In genomic region chr1:131252516-131253250, GRCm38 (mm10) we compare ENCODE assay signal across 7 mouse cellular contexts. TPM values are rescaled to one million over a fixed set of nuclear protein-coding genes. Genes with fewer than 3 reads are reported as not detected.
A peak's percentile ranks its signal among the peaks of the same experiment; 100 is the strongest.
DNase-seq lines count a peak whose midpoint lies in the region; ATAC-seq and TF ChIP-seq lines count a peak whose summit lies in the region.
"Not testable (repeated sequence)": the region's sequence is repeated elsewhere in the genome, so short reads cannot be mapped to it uniquely, and the experiment has no call there.
"Had no signal": no experiment of that assay in that cellular context is flagged by ENCODE, and none has a peak within 500 bp of the region (broad histone marks: within the 10 kb centered on the region; RNA-seq: fewer than 3 reads in every experiment).

No protein-coding gene starts in this region.

- peak overlapping the region; percentile 88 for H3K27ac ChIP-seq in bone marrow macrophage, adult 2 months (ENCODE audit: insufficient read depth, low read depth, low read length)
- H3K27ac ChIP-seq in lung, embryonic 16.5 days (ENCODE audit: low read length), result peak overlapping the region; percentile 36
- peak overlapping the region; percentile 82 for H3K27ac ChIP-seq in macrophage

- H3K4me3 ChIP-seq in bone marrow macrophage, adult 2 months (ENCODE audit: insufficient read depth, low read length), result peak overlapping the region; percentile 18
- H3K4me3 ChIP-seq in lung, embryonic 16.5 days (ENCODE audit: low read length); macrophage (ENCODE audit: inconsistent target): not testable (repeated sequence)

- ATAC-seq in lung, embryonic 16.5 days (ENCODE audit: low read depth), result peak; percentile 52
- peak; percentile 52 for ATAC-seq in monocyte, adult 5-6 weeks (replicated peaks; ENCODE audit: insufficient number of reproducible peaks, low FRiP score, low TSS enrichment, poor library complexity, severe bottlenecking)

- not testable (repeated sequence) for H3K4me2 ChIP-seq in lung, embryonic 16.5 days (ENCODE audit: low read depth, low read length)

- 42% methylated on average over 7 of the region's 7 CpGs for WGBS in lung, embryonic 16.5 days
- 36% methylated on average over 7 of the region's 7 CpGs for WGBS in macrophage (ENCODE audit: missing documents)

- peaks cover 39% of the 10 kb centered on the region for H3K4me1 ChIP-seq in bone marrow macrophage, adult 2 months (ENCODE audit: control insufficient read depth, insufficient read depth, low read length)
- H3K4me1 ChIP-seq in lung, embryonic 16.5 days (replicated peaks; ENCODE audit: control insufficient read depth, insufficient read depth, low read length), result not testable (repeated sequence)

- H3K9me3 ChIP-seq in lung, embryonic 16.5 days (ENCODE audit: control insufficient read depth, low read length), result not testable (repeated sequence)

- not testable (repeated sequence) for H3K36me3 ChIP-seq in lung, embryonic 16.5 days (ENCODE audit: control insufficient read depth, insufficient read depth, low read length)
- H3K36me3 ChIP-seq in macrophage (ENCODE audit: inconsistent target), result peaks cover 35% of the 10 kb centered on the region

- TF ChIP-seq CTCF in bone marrow macrophage, adult 2 months (IDR thresholded peaks at IDR 0.05; ENCODE audit: low read depth, low read length), result not testable (repeated sequence)

- not testable (repeated sequence) for H3K79me2 ChIP-seq in macrophage (ENCODE audit: inconsistent target)

- DNase-seq in heart, adult 11 months, result peak; percentile 93
- DNase-seq in urinary bladder, postnatal 14 days (ENCODE audit: low spot score), result peak; percentile 60

- TF ChIP-seq POLR2A in bone marrow macrophage, adult 2 months (IDR thresholded peaks at IDR 0.05; ENCODE audit: borderline replicate concordance, low read depth, low read length), result not testable (repeated sequence)

- not testable (repeated sequence) for H3K9ac ChIP-seq in lung, embryonic 16.5 days (ENCODE audit: low read length)

- H3K27me3 ChIP-seq in lung, embryonic 16.5 days (ENCODE audit: control insufficient read depth, insufficient read depth, low read depth, low read length), result not testable (repeated sequence)

RNA-seq across cellular contexts. Expression of gene Rassf5, which starts 7.6 kb away (rescaled TPM):
- polyA plus RNA-seq in bone marrow macrophage, adult 2 months (2012; ENCODE audit: insufficient read depth, insufficient read length, missing spikeins), result 49.4 and 49.6 TPM in 2 replicates
- 6.1 and 8.2 TPM in 2 replicates for polyA plus RNA-seq in lung, embryonic 16.5 days (2015; fragmentation: Nextera tagmentation; extraction: Ambion mirVana)
- 10 to 100 TPM in 25 of 26 experiments, 1 to 10 TPM in 1; 8.9 to 37.5 (median 19.6) TPM for total RNA-seq in macrophage (2018; cell fraction: chromatin; rRNA removed)
- total RNA-seq in macrophage (2018; cell fraction: cytosol; rRNA removed), result 10 to 100 TPM; 20.0 to 56.2 (median 35.3) TPM
- total RNA-seq in macrophage (2018; cell fraction: nucleus; rRNA removed), result 10 to 100 TPM; 14.7 to 47.2 (median 30.6) TPM
- polyA plus RNA-seq in macrophage (2018), result 28.9 to 47.9 TPM (median 35.4 TPM) in 3 replicates
- total RNA-seq in monocyte, adult 5-6 weeks (2017), result 231 to 259 TPM (median 238 TPM) in 3 replicates
- polyA plus RNA-seq: erythroblast, embryonic 14.5 days had no signal

RNA-seq across cellular contexts. Expression of gene Ikbke, which starts 26.7 kb away (rescaled TPM):
- 194 and 227 TPM in 2 replicates for polyA plus RNA-seq in bone marrow macrophage, adult 2 months (2012; ENCODE audit: insufficient read depth, insufficient read length, missing spikeins)
- 4.7 and 5.1 TPM in 2 replicates for polyA plus RNA-seq in lung, embryonic 16.5 days (2015; fragmentation: Nextera tagmentation; extraction: Ambion mirVana)
- total RNA-seq in macrophage (2018; cell fraction: chromatin; rRNA removed), result 1,000 to 10,000 TPM; 1,136 to 6,556 (median 3,620) TPM
- 100 to 1,000 TPM in 17 of 26 experiments, 10 to 100 TPM in 9; 69.2 to 344 (median 158) TPM for total RNA-seq in macrophage (2018; cell fraction: cytosol; rRNA removed)
- 1,000 to 10,000 TPM in 20 of 26 experiments, 100 to 1,000 TPM in 6; 493 to 2,755 (median 1,436) TPM for total RNA-seq in macrophage (2018; cell fraction: nucleus; rRNA removed)
- polyA plus RNA-seq in macrophage (2018), result 63.3 to 156 TPM (median 108 TPM) in 3 replicates
- 8.7 to 31.8 TPM (median 21.0 TPM) in 3 replicates for total RNA-seq in monocyte, adult 5-6 weeks (2017)
- polyA plus RNA-seq: erythroblast, embryonic 14.5 days had no signal

Comparison
In these comparisons a context has a peak if more than half of its experiments do, and no peak if none do; other contexts are left out.
1. H3K27ac ChIP-seq: peak in every context shown above with its lines; median percentile 88 in bone marrow macrophage, adult 2 months; 82 in macrophage; 36 in lung, embryonic 16.5 days.
2. RNA of gene Ikbke, which starts 26.7 kb away (polyA plus RNA-seq): 194 to 227 TPM in bone marrow macrophage, adult 2 months and 63.3 to 156 TPM in macrophage; 4.7 to 5.1 TPM in lung, embryonic 16.5 days; every median in the first group is over 10 times any median in the second.